Mouse (Mus musculus) liver, adult 2 months (tissue): ENCODE data around the gene Ddn.

Experiments used
- CTCF ChIP-seq: fragments of 200-500 bp; IDR thresholded peaks from 2 replicates; pipeline ENCODE4 v1.5.1; 2011; ENCODE audit warnings: low read depth, low read length, control low read depth
- POLR2A ChIP-seq: fragments of 200-500 bp; IDR thresholded peaks from 2 replicates; pipeline ENCODE4 v1.6.1; 2011; ENCODE audit warnings: low read length, control low read depth; ENCODE audit not compliant: insufficient read depth; ENCODE audit errors: extremely low read depth

DNA sequence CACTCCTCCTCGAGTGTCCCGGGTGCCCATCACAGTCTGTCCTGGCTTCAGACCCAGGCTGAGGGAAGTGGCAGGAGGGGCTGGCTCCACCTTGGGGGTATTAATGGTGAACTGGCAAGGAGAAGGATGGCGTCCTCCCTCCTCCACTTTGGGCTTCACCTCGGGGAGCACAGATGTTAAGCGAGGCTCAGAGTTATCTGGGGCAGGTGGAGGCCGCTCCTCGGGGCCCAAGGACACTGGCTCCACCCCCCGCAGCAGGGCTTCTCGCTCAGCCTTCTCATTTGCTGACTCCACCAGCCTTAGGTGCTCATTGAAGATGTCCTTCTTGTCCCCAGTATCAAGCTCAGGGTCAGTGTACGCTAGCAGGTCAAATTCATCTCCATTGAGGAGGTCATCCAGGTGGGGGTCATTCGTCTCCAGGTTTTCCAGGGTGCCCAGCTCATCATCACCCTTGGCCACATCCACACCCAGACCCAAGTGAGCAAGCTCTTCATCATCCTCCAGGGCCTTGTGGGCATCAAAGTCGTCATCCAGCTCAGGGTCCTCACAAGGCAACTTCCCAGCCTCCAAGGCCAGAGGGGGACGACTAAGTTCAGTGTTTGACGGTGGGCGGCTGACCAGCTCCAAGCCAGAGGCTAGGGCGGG lies 40.8 kb upstream of the Ddn start:
- TF ChIP-seq CTCF, result no peak
- TF ChIP-seq POLR2A, result no peak
